Mouse (Mus musculus) midbrain, embryonic 16.5 days (tissue): ENCODE results near the gene Thra. TPM values are rescaled to one million over a fixed set of nuclear protein-coding genes. Genes with fewer than 3 reads are reported as not detected.
"Not testable (repeated sequence)": the region's sequence is repeated elsewhere in the genome, so short reads cannot be mapped to it uniquely, and the experiment has no call there.

ENCODE experiments used
- ATAC-seq: fragments of 200-750 bp; cut with Nextera tagmentation; 2 replicates; pipeline ENCODE4 v1.8.0; 2017; ENCODE audit warnings: moderate TSS enrichment
- H3K27ac ChIP-seq: fragments of 300-500 bp; sonication (generic); 2 replicates; pipeline ENCODE4 v1.5.1; 2014; ENCODE audit warnings: mild to moderate bottlenecking, low read length, mixed read lengths
- H3K27me3 ChIP-seq: fragments of 300-500 bp; sonication (generic); 2 replicates; pipeline ENCODE4 v1.6.1; 2014; ENCODE audit warnings: low read depth, low read length, mixed read lengths; ENCODE audit not compliant: control insufficient read depth, insufficient read depth
- H3K36me3 ChIP-seq: fragments of 300-500 bp; sonication (generic); 2 replicates; pipeline ENCODE4 v1.6.1; 2014; ENCODE audit warnings: mild to moderate bottlenecking, low read length, moderate library complexity, mixed read lengths; ENCODE audit not compliant: control insufficient read depth, insufficient read depth
- H3K4me1 ChIP-seq: fragments of 300-500 bp; sonication (generic); 2 replicates; pipeline ENCODE4 v1.6.1; 2014; ENCODE audit warnings: mild to moderate bottlenecking, low read length, mixed read lengths; ENCODE audit not compliant: control insufficient read depth, insufficient read depth
- H3K4me2 ChIP-seq: fragments of 300-500 bp; sonication (generic); 2 replicates; pipeline ENCODE4 v1.6.1; 2014; ENCODE audit warnings: mild to moderate bottlenecking, low read length, mixed read lengths
- H3K4me3 ChIP-seq: fragments of 300-500 bp; sonication (generic); 2 replicates; pipeline ENCODE4 v1.5.1; 2014; ENCODE audit warnings: low read depth, mild to moderate bottlenecking, low read length, moderate library complexity, mixed read lengths
- H3K9ac ChIP-seq: fragments of 300-500 bp; sonication (generic); 2 replicates; pipeline ENCODE4 v1.6.1; 2014; ENCODE audit warnings: low read depth, low read length, mixed read lengths
- H3K9me3 ChIP-seq: fragments of 300-500 bp; sonication (generic); replicated peaks from 2 replicates; pipeline ENCODE4 v1.6.1; 2014; ENCODE audit warnings: mild to moderate bottlenecking, low read length, mixed read lengths; ENCODE audit not compliant: control insufficient read depth, poor library complexity, severe bottlenecking
- WGBS: fragments of 180-500 bp; shearing (Covaris S2); extraction: QIAGEN DNeasy Blood & Tissue Kit; methylation state at CpG from one replicate; pipeline ENCODE4 v1.1.7; 2014; 5-methylcytosine and 5-hydroxymethylcytosine counted together
- polyA plus RNA-seq: library from polyadenylated mRNA; unstranded; fragments of >200 nt; fragmentation: Nextera tagmentation; extraction: Ambion mirVana; gene quantifications from 2 replicates; pipeline ENCODE4 v1.2.1, GENCODE M21; 2015

Gene Thra
- polyA plus RNA-seq, 1 experiment from 2014 or later = 149 TPM

DNA sequence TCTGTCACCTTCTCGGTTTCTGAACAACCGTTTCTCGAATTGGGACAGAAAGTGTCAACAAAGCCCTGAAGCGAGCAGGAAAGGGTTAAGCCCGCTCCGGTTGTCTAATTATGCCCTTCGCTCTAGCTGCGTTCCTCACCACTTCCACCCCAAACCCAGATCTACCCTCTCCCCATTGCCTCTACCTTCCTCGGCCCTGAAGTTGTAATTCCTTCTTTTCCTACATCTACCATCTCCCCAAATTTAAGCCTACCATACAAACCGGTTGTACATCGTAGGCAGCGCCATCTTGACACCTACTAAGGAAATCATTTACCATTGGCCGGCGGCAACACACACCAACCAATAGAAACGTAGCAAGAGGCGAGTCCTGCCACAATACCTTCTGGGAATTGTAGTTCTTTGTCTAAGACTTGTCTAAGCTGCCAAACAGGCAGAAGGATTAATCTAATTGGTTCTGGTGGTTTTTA, 11.3 kb upstream of the Thra start, which contains the start of gene Med24:
Med24 (minus strand) TSS at position 317 of the 470 bp plus-strand sequence.
- 1% methylated on average over 16 of the region's 16 CpGs for WGBS
- H3K4me1 ChIP-seq = peaks cover 12% of the 10 kb centered on the region
- no peaks in the 10 kb centered on the region for H3K9me3 ChIP-seq
- H3K36me3 ChIP-seq = peaks cover 2% of the 10 kb centered on the region; the same call in 1 of the 2 replicates
- peak within 1 kb of the TSS; percentile 62 for H3K4me3 ChIP-seq
- peak within 1 kb of the TSS; percentile 68 for H3K4me2 ChIP-seq
- peak within 1 kb of the TSS; percentile 83 for H3K27ac ChIP-seq
- peak within 1 kb of the TSS; percentile 74 for H3K9ac ChIP-seq
- no peaks in the 10 kb centered on the region for H3K27me3 ChIP-seq
- ATAC-seq = peak; percentile 98

DNA sequence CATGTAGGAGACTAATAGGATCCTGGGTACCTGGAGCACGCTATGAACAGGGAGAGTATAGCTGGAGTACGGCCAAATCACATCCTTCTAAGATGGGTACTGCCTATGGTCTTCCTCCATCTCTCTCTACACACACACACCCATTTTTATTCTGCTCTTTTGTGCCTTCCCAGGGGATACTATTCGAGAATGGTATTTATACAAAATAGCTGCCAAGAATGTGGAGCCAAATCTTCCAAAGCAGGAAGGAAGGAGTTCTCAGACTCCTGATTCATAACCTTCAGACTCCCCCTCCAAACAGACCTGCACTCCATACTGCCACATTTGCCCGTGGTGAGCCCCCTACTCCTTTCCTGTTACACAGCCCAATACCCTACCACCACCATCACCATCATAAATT, 9.7 kb upstream of the Thra start:
- Histone ChIP-seq H3K27ac (0 out of 2 replicates have a peak overlapping the region, but pooled peaks have one; percentile 53), H3K36me3 (peaks cover 2% of the 10 kb centered on the region; the same call in 1 of the 2 replicates), H3K9ac (no peak overlapping the region), H3K4me3 (no peak overlapping the region), H3K4me2 (no peak overlapping the region), H3K27me3 (no peaks in the 10 kb centered on the region), H3K4me1 (peaks cover 12% of the 10 kb centered on the region), H3K9me3 (no peaks in the 10 kb centered on the region)
- no peak for ATAC-seq
- 62% methylated on average over 4 of the region's 4 CpGs for WGBS

DNA sequence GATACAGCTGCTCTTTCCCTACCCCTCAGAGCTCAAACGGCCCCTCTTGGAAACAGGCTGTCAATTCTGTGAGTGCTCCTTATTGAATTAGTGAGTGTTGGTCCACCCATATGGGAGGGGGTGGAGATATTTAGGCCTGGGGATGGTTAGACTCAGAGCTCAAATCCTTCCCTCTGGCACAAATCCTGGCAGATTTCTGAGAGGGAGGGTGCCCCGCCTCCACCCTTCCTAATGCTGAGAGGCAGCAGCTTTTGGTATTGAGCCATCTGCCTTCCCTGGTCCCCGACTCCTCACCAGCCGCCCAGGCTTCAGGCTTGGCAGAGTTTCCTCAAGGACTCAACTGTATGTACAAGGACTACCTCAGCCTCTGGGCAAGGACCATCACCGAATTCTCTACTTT, 9.3 kb upstream of the Thra start:
- Histone ChIP-seq H3K4me3 (no peak overlapping the region), H3K4me1 (peaks cover 12% of the 10 kb centered on the region), H3K36me3 (peaks cover 2% of the 10 kb centered on the region; the same call in 1 of the 2 replicates), H3K27ac (0 out of 2 replicates have a peak overlapping the region, but pooled peaks have one; percentile 23), H3K9me3 (no peaks in the 10 kb centered on the region), H3K9ac (no peak overlapping the region), H3K4me2 (no peak overlapping the region), H3K27me3 (no peaks in the 10 kb centered on the region)
- ATAC-seq = no peak
- 40% methylated on average over 5 of the region's 5 CpGs for WGBS

DNA sequence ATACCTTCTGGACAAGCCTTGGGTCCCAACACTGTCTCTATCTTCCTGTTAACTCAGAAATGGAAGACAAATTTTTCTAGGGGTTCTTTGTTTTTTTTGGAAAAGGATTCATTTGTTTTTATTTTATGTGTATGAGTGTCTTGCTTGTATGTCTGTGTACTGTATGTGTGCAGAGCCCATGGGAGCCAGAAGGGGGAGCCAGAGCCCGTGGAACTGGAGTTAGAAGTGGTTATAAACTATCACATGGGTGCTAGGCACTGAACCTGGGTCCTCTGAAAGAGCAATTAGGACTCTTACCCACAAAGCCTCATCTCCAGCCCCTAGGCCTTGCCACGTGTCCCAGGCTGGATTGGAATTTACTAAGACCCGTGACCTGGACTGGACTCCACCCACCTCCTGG, 6.4 kb upstream of the Thra start:
- no peak overlapping the region for H3K9ac ChIP-seq
- H3K27me3 ChIP-seq = no peaks in the 10 kb centered on the region
- no peak overlapping the region for H3K4me3 ChIP-seq
- no peaks in the 10 kb centered on the region for H3K36me3 ChIP-seq
- no peak overlapping the region for H3K4me2 ChIP-seq
- no peak for ATAC-seq
- no peaks in the 10 kb centered on the region for H3K9me3 ChIP-seq
- H3K27ac ChIP-seq = no peak overlapping the region
- WGBS = 78% methylated on average over 3 of the region's 3 CpGs
- H3K4me1 ChIP-seq = peaks cover 7% of the 10 kb centered on the region

DNA sequence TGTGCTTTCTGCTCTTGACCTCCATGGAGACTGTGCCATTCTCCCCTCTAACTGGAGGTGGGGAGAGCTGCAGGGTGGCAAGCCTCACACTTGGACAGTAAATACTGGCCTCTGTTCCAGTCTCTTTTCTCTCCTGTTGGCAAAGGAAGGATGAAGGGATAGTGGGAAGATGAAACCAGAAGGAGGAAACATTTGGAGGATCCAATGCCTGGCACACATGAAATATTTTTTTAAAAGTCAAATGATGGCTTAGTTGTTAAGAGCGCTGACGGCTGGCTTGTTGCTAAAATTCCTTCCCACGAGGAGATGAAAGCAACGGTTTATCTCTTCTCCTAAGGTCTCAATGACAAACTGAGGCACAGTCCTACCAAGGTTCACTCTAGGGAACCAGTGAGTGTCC, 5.3 kb upstream of the Thra start:
- Histone ChIP-seq H3K4me2 (no peak overlapping the region), H3K27me3 (no peaks in the 10 kb centered on the region), H3K9me3 (no peaks in the 10 kb centered on the region), H3K27ac (no peak overlapping the region), H3K4me1 (peaks cover 13% of the 10 kb centered on the region), H3K9ac (no peak overlapping the region), H3K36me3 (no peaks in the 10 kb centered on the region), H3K4me3 (no peak overlapping the region)
- no peak for ATAC-seq
- 93% methylated on average over 4 of the region's 4 CpGs for WGBS

DNA sequence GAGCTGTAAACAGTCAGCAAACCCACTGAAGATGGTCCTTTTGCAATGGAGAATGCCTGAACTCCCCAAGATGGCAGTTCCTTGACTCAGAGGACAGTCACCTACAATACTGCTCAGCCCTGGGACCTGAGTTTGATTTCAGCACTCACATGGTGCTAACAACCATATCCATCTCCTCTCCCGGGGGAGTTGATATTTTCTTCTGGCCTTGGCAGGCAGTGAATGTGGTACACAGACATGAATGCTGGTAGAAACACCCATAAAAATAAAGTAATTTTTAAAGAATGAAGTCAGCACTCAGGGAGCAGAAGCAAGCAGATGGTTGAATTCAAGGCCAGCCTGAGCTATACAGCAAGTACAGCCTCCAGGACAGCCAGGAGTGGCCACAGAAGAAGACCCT, 4.3 kb upstream of the Thra start:
- 93% methylated on average over 1 of the region's 1 CpGs for WGBS
- Histone ChIP-seq H3K4me2 (no peak overlapping the region), H3K27ac (no peak overlapping the region), H3K27me3 (no peaks in the 10 kb centered on the region), H3K4me3 (no peak overlapping the region), H3K9ac (no peak overlapping the region), H3K36me3 (no peaks in the 10 kb centered on the region), H3K4me1 (peaks cover 22% of the 10 kb centered on the region), H3K9me3 (no peaks in the 10 kb centered on the region)
- no peak for ATAC-seq

DNA sequence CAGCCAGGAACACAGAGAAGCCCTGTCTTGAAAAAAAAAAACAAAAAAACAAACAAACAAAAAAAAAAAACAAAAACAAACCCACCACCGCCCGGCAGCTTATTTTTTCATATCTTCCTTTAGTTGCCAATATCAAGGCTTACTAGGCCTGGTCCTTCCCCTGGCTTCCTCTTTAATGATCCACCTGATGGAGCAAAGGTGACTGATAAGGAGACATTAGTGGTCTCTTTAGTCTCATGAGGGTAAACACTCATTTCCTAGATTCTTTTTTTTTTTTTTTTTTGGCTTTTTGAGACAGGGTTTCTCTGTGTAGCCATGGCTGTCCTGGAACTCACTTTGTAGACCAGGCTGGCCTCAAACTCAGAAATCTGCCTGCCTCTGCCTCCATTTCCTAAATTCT, 3.2 kb upstream of the Thra start:
- ATAC-seq, H3K27ac ChIP-seq, H3K9ac ChIP-seq, H3K4me2 ChIP-seq, H3K4me3 ChIP-seq, H3K27me3 ChIP-seq, H3K9me3 ChIP-seq, H3K36me3 ChIP-seq: not testable (repeated sequence)
- WGBS = 98% methylated on average over 2 of the region's 2 CpGs
- H3K4me1 ChIP-seq = peaks cover 22% of the 10 kb centered on the region

DNA sequence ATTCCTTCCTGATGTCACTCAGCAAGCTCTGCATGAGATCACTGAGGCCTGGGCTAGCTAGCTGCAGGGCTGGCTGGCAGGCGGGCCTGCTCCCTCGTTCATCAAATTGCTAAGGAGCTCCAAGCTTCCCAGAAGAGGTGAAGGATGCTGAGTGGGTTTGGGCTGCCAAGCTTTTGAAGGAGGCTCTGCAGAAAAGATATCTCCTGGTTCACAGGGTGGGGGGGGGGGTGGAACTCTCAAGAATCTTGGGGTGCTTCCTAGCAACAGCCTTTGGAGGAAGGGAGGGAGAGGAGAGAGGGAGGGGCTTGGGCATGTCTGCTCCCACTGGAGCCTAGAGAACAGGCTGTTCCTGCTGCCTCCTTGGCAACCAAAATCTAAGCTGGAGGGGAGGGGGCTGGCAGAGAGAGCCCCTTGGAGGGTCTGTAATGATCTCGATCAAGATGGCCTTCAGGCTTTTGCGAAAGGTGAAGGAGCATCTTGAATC, 2.0 kb upstream of the Thra start:
- H3K4me2 ChIP-seq = peak overlapping the region; percentile 24; the same call in 1 of the 2 replicates
- H3K36me3 ChIP-seq = no peaks in the 10 kb centered on the region
- no peak for ATAC-seq
- H3K27ac ChIP-seq = peak overlapping the region; percentile 56
- no peak overlapping the region for H3K4me3 ChIP-seq
- no peaks in the 10 kb centered on the region for H3K27me3 ChIP-seq
- 18% methylated on average over 4 of the region's 4 CpGs for WGBS
- H3K9ac ChIP-seq = peak overlapping the region; percentile 11; the same call in 1 of the 2 replicates
- H3K9me3 ChIP-seq = no peaks in the 10 kb centered on the region
- H3K4me1 ChIP-seq = peaks cover 24% of the 10 kb centered on the region

DNA sequence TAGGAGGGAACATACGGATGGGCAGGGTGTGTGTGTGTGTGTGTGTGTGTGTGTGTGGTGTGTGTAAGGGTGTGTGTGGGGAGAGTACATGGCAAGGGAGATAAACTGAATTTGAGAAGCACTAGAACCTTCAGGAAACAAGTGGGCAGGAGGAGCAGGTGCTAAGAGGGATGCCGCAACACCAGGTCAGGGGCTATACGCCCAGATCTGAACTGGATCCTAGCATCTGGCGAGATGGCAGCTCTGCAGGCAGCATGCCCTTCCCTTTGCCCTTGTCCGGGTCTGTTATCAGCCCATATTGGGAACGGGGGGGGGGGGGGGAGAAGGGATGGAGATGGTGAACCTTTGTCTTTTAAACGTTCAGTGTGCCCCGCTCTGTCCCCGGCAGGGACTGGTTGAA, 1.5 kb upstream of the Thra start:
- no peak for ATAC-seq
- Histone ChIP-seq H3K4me1 (peaks cover 27% of the 10 kb centered on the region), H3K36me3 (no peaks in the 10 kb centered on the region), H3K4me2 (peak overlapping the region; percentile 24; the same call in 1 of the 2 replicates), H3K9me3 (no peaks in the 10 kb centered on the region), H3K9ac (peak overlapping the region; percentile 11; the same call in 1 of the 2 replicates), H3K27me3 (no peaks in the 10 kb centered on the region), H3K27ac (peak overlapping the region; percentile 56), H3K4me3 (no peak overlapping the region)
- 55% methylated on average over 8 of the region's 9 CpGs for WGBS
